Mouse (Mus musculus): ENCODE results near the gene Ift122. TPM values are rescaled to one million over a fixed set of nuclear protein-coding genes. Genes with fewer than 3 reads are reported as not detected.

Ift122 gene
- total and polyA plus RNA-seq, 3 experiments: 3.3 to 8.0 TPM; not detected in 1

- Histone ChIP-seq H3K79me2 (ENCODE audit: control insufficient read depth, insufficient read depth, low read length, poor library complexity) (no peaks in the 10 kb centered on the region), H3K9ac (ENCODE audit: control insufficient read depth, low read depth, low read length, poor library complexity, severe bottlenecking) (no peak overlapping the region), H3K9me3 (replicated peaks; ENCODE audit: insufficient read depth, low read length) (no peaks in the 10 kb centered on the region), H3K4me3 (ENCODE audit: control insufficient read depth in 1 of 2, insufficient read depth in 1 of 2, low read depth in 2 of 2, low read length in 2 of 2) (no peak overlapping the region), H3K27me3 (ENCODE audit: control insufficient read depth in 1 of 2, insufficient read depth in 2 of 2, low read length in 2 of 2) (no peaks in the 10 kb centered on the region), H3K4me1 (ENCODE audit: control insufficient read depth in 1 of 2, insufficient read depth in 2 of 2, low read length in 2 of 2) (peaks cover 0 to 6% of the 10 kb centered on the region in 2 experiments; a peak in 2 of 4 replicates), H3K36me3 (ENCODE audit: control insufficient read depth in 1 of 2, insufficient read depth in 2 of 2, low read length in 2 of 2) (peaks cover 0 to 5% of the 10 kb centered on the region in 2 experiments; a peak in 2 of 4 replicates), H3K27ac (ENCODE audit: control insufficient read depth, low read depth, low read length) (no peak overlapping the region)
- no peak for DNase-seq (ENCODE audit: low read depth, low spot score)
- TF ChIP-seq USF2 (IDR thresholded peaks at IDR 0.05; ENCODE audit: borderline replicate concordance in 1 of 2, insufficient read depth in 1 of 2, low read depth in 1 of 2, low read length in 2 of 2): no peak
- no peak for TF ChIP-seq NELFE (IDR thresholded peaks at IDR 0.05; ENCODE audit: low read depth, low read length)
- no peak for TF ChIP-seq EP300 (IDR thresholded peaks at IDR 0.05; ENCODE audit: low read depth in 1 of 2, low read length in 2 of 2)
- TF ChIP-seq UBTF (IDR thresholded peaks at IDR 0.05; ENCODE audit: borderline replicate concordance, insufficient read depth, low read depth, low read length): no peak
- TF ChIP-seq MYB (IDR thresholded peaks at IDR 0.05; ENCODE audit: low read depth, low read length): no peak
- no peak for TF ChIP-seq BHLHE40 (IDR thresholded peaks at IDR 0.05; ENCODE audit: borderline replicate concordance, low read depth, low read length)
- TF ChIP-seq MAFK (IDR thresholded peaks at IDR 0.05; ENCODE audit: borderline replicate concordance, low read depth, low read length): no peak
- TF ChIP-seq ZKSCAN1 (IDR thresholded peaks at IDR 0.05; ENCODE audit: low read depth, low read length): no peak
- no peak for TF ChIP-seq POLR2AphosphoS5 (IDR thresholded peaks at IDR 0.05; ENCODE audit: borderline replicate concordance, low read depth, low read length)
Observed at GRCm38 (mm10) chr6:115891497-115892061, 38.3 kb downstream of the Ift122 start.

DNA sequence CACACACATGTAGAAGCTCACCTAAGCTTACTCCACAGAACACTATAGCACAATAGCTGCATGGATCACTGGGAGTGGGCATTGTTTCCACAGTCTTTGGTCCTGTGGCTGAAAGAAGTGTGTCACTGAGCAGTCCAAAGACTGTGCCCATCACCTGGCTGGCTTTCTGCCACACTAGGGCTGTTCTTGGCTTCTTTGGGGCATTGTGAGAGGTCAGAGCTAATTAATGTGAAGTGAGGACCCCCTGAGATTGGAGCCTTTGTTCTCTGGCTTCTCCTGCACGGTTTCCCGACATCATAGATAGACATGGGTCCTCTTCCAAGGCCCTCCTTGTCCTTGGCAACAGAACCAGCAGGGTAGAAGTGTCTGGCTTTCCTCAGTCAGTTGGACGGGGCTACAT is 39.1 kb downstream of the Ift122 start:
- Histone ChIP-seq H3K27me3 (ENCODE audit: control insufficient read depth in 1 of 2, insufficient read depth in 2 of 2, low read length in 2 of 2) (no peaks in the 10 kb centered on the region), H3K27ac (ENCODE audit: control insufficient read depth, low read depth, low read length) (no peak overlapping the region), H3K79me2 (ENCODE audit: control insufficient read depth, insufficient read depth, low read length, poor library complexity) (no peaks in the 10 kb centered on the region), H3K9me3 (replicated peaks; ENCODE audit: insufficient read depth, low read length) (no peaks in the 10 kb centered on the region), H3K4me3 (ENCODE audit: control insufficient read depth in 1 of 2, insufficient read depth in 1 of 2, low read depth in 2 of 2, low read length in 2 of 2) (no peak overlapping the region), H3K4me1 (ENCODE audit: control insufficient read depth in 1 of 2, insufficient read depth in 2 of 2, low read length in 2 of 2) (no peaks in the 10 kb centered on the region; a peak in 1 of 4 replicates), H3K36me3 (ENCODE audit: control insufficient read depth in 1 of 2, insufficient read depth in 2 of 2, low read length in 2 of 2) (peaks cover 0 to 2% of the 10 kb centered on the region in 2 experiments; a peak in 1 of 4 replicates), H3K9ac (ENCODE audit: control insufficient read depth, low read depth, low read length, poor library complexity, severe bottlenecking) (no peak overlapping the region)
- DNase-seq (ENCODE audit: low read depth, low spot score): no peak
- no peak for TF ChIP-seq MYB (IDR thresholded peaks at IDR 0.05; ENCODE audit: low read depth, low read length)
- TF ChIP-seq ZMIZ1 (IDR thresholded peaks at IDR 0.05; ENCODE audit: low read depth, low read length): no peak
- no peak for TF ChIP-seq POLR2A (IDR thresholded peaks at IDR 0.05; ENCODE audit: control insufficient read depth in 1 of 2, insufficient read depth in 1 of 2, low read depth in 1 of 2, low read length in 2 of 2, poor library complexity in 1 of 2)

- Histone ChIP-seq H3K4me1 (ENCODE audit: control insufficient read depth in 1 of 2, insufficient read depth in 2 of 2, low read length in 2 of 2) (no peaks in the 10 kb centered on the region), H3K27me3 (ENCODE audit: control insufficient read depth in 1 of 2, insufficient read depth in 2 of 2, low read length in 2 of 2) (no peaks in the 10 kb centered on the region), H3K36me3 (ENCODE audit: control insufficient read depth in 1 of 2, insufficient read depth in 2 of 2, low read length in 2 of 2) (0 out of 4 replicates have a peak, but pooled peaks cover 0 to 3% of the 10 kb centered on the region in 2 experiments), H3K79me2 (ENCODE audit: control insufficient read depth, insufficient read depth, low read length, poor library complexity) (no peaks in the 10 kb centered on the region), H3K27ac (ENCODE audit: control insufficient read depth, low read depth, low read length) (no peak overlapping the region), H3K9me3 (replicated peaks; ENCODE audit: insufficient read depth, low read length) (no peaks in the 10 kb centered on the region), H3K9ac (ENCODE audit: control insufficient read depth, low read depth, low read length, poor library complexity, severe bottlenecking) (no peak overlapping the region), H3K4me3 (ENCODE audit: control insufficient read depth in 1 of 2, insufficient read depth in 1 of 2, low read depth in 2 of 2, low read length in 2 of 2) (no peak overlapping the region)
- TF ChIP-seq MAZ (IDR thresholded peaks at IDR 0.05; ENCODE audit: low read depth, low read length): no peak
- TF ChIP-seq MYB (IDR thresholded peaks at IDR 0.05; ENCODE audit: low read depth, low read length): no peak
- TF ChIP-seq GATA1 (IDR thresholded peaks at IDR 0.05; ENCODE audit: low read depth, low read length): no peak
- TF ChIP-seq RAD21 (IDR thresholded peaks at IDR 0.05; ENCODE audit: low read depth, low read length): no peak
- no peak for TF ChIP-seq NRF1 (IDR thresholded peaks at IDR 0.05; ENCODE audit: insufficient read depth, low read depth, low read length, poor library complexity, severe bottlenecking)
- TF ChIP-seq CTCF (IDR thresholded peaks at IDR 0.05 in 2 of 3, conservative IDR thresholded peaks at IDR 0.05 in 1 of 3; ENCODE audit: control insufficient read depth in 1 of 3, insufficient read depth in 1 of 3, low read depth in 2 of 3, low read length in 3 of 3, poor library complexity in 1 of 3, severe bottlenecking in 1 of 3): no peak
- no peak for TF ChIP-seq TBP (IDR thresholded peaks at IDR 0.05; ENCODE audit: low read depth, low read length)
- TF ChIP-seq TCF12 (IDR thresholded peaks at IDR 0.05; ENCODE audit: low read depth, low read length): no peak
- TF ChIP-seq POLR2AphosphoS2 (IDR thresholded peaks at IDR 0.05; ENCODE audit: low read length): no peak
- no peak for TF ChIP-seq CHD1 (IDR thresholded peaks at IDR 0.05; ENCODE audit: low read depth, low read length)
- TF ChIP-seq POLR2AphosphoS5 (IDR thresholded peaks at IDR 0.05; ENCODE audit: borderline replicate concordance, low read depth, low read length): no peak
- no peak for TF ChIP-seq KAT2A (conservative IDR thresholded peaks at IDR 0.05; ENCODE audit: low read depth, low read length)
- TF ChIP-seq UBTF (IDR thresholded peaks at IDR 0.05; ENCODE audit: borderline replicate concordance, insufficient read depth, low read depth, low read length): no peak
- no peak for DNase-seq (ENCODE audit: low read depth, low spot score)
Observed at GRCm38 (mm10) chr6:115896346-115896745, 43.1 kb downstream of the Ift122 start.
